Mouse (Mus musculus): ENCODE measurements around the gene Fam205c.

DNA sequence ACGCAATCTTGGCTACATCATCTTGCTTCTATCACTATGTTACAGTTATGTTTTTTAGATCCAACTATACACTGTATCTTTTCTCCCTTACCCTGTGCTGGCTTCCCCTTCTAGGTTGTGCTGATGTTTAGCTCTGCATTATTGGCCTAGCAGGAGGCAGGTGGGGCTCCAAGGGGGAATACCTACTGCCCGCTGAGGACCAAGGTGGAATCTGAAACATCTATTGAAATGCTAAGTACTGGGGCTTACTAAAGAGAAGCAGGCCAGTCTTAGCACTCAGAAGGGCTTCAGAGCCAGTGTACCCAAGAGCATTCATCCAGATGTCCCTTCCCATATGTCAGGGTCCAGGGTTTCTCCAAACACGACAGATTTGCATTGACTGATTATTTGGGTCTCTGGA, 24.9 kb upstream of the Fam205c start:
- TF ChIP-seq POLR2A (IDR thresholded peaks at IDR 0.05; ENCODE audit: borderline replicate concordance, extremely low read depth, low read depth, low read length) (no peak), CTCF (IDR thresholded peaks at IDR 0.05; ENCODE audit: insufficient read depth, low read length) (no peak)

Data from lung, adult 2 months (tissue).